Mouse (Mus musculus): ENCODE data around the gene Ift81.

GRCm38 (mm10) chr5:122526405-122526804, 87.9 kb downstream of the Ift81 start:
- TF ChIP-seq CTCF (IDR thresholded peaks at IDR 0.05; ENCODE audit: low read depth) (no peak), EP300 (IDR thresholded peaks at IDR 0.05; ENCODE audit: low read depth) (no peak)
